Mouse (Mus musculus) macrophage (primary cell): ENCODE results near the gene Dlgap4. TPM values are rescaled to one million over a fixed set of nuclear protein-coding genes. Genes with fewer than 3 reads are reported as not detected.

Experiments used
- H3K27ac ChIP-seq: fragments of 350-480 bp; formaldehyde crosslinking; 2 replicates; pipeline ENCODE4 v1.9.0; 2021
- H3K36me3 ChIP-seq: fragments of 350-480 bp; formaldehyde crosslinking; 2 replicates; pipeline ENCODE4 v1.9.0; 2021; ENCODE audit errors: inconsistent target
- H3K4me3 ChIP-seq: fragments of 350-480 bp; formaldehyde crosslinking; 2 replicates; pipeline ENCODE4 v1.9.0; 2021; ENCODE audit errors: inconsistent target
- H3K79me2 ChIP-seq: fragments of 350-480 bp; formaldehyde crosslinking; 2 replicates; pipeline ENCODE4 v1.9.0; 2021; ENCODE audit errors: inconsistent target
- WGBS: methylation state at CpG from one replicate; pipeline ENCODE4 v1.1.7; 2026; ENCODE audit warnings: inconsistent platforms; ENCODE audit not compliant: missing documents; 5-methylcytosine and 5-hydroxymethylcytosine counted together
- polyA plus RNA-seq: library from polyadenylated mRNA; stranded (reverse); fragments of 250-400 nt; gene quantifications from 3 replicates; pipeline ENCODE4 v1.2.4, GENCODE M21; 2018; ENCODE audit warnings: inconsistent platforms

The Dlgap4 gene
- polyA plus RNA-seq, 1 experiment from 2014 or later: 88.0 TPM

- Histone ChIP-seq H3K27ac (no peak overlapping the region), H3K79me2 (no peaks in the 10 kb centered on the region), H3K36me3 (no peaks in the 10 kb centered on the region), H3K4me3 (no peak overlapping the region)
- 100% methylated on average over 4 of the region's 4 CpGs for WGBS
Observed at GRCm38 (mm10) chr2:156804589-156804988, 191.1 kb downstream of the Dlgap4 start.

GRCm38 (mm10) chr2:156806886-156807285, 193.4 kb downstream of the Dlgap4 start:
- 89% methylated on average over 6 of the region's 6 CpGs for WGBS
- H3K79me2 ChIP-seq: no peaks in the 10 kb centered on the region
- no peak overlapping the region for H3K27ac ChIP-seq
- no peak overlapping the region for H3K4me3 ChIP-seq
- no peaks in the 10 kb centered on the region for H3K36me3 ChIP-seq

- WGBS: 5% methylated on average over 2 of the region's 2 CpGs
- H3K79me2 ChIP-seq: no peaks in the 10 kb centered on the region
- no peak overlapping the region for H3K4me3 ChIP-seq
- H3K36me3 ChIP-seq: no peaks in the 10 kb centered on the region
- H3K27ac ChIP-seq: no peak overlapping the region
Observed at GRCm38 (mm10) chr2:156809579-156809978, 196.1 kb downstream of the Dlgap4 start.

DNA sequence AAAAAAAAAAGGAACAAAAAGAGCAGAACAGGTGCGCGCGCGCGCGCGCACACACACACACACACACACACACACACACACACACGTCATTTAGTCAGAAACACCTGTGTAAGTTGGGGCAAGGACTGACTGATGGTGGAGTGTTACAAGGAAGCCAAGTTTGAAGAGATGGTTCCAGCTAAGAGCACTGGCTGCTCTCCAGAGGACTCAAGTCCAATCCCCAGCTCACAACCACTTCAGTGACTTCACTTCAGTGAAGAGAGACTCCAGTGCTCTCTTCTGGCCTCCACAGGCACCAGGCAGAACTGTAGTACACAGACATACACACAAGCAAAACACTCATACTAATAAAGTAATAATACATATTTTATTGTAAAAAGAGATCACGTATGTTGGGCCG, 197.2 kb downstream of the Dlgap4 start:
- WGBS: 93% methylated on average over 3 of the region's 10 CpGs
- no peaks in the 10 kb centered on the region for H3K36me3 ChIP-seq
- H3K79me2 ChIP-seq: no peaks in the 10 kb centered on the region
- H3K4me3 ChIP-seq: no peak overlapping the region
- H3K27ac ChIP-seq: no peak overlapping the region

DNA sequence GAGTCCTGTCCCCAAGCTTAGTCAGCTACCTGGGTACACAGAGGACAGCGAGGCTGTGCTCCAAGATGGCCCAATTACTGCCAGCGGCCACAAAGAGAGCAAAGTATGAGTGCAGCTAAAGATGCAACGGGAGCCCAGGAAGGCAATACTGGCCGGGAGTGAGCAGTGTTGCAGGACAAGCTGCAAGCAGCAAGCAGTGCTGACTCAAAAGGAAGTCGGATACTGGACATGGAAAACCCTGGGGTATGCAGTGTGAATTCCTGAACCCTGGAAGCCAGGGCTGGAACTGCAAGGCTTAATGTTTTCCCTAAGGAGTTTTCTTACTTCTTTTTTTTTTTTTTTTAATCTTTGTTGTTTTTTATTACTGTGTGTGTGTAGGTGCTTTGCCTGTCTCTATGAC, 198.1 kb downstream of the Dlgap4 start:
- Histone ChIP-seq H3K79me2 (no peaks in the 10 kb centered on the region), H3K27ac (no peak overlapping the region), H3K4me3 (no peak overlapping the region), H3K36me3 (no peaks in the 10 kb centered on the region)
- 91% methylated on average over 5 of the region's 5 CpGs for WGBS

Other genes with a start within 250 kb of the Dlgap4 start
- gene Epb41l1, start 192.8 kb upstream of the Dlgap4 start, polyA plus RNA-seq: 52.1 to 100 TPM (median 53.9 TPM) in 3 replicates
- gene Aar2, start 66.1 kb upstream of the Dlgap4 start, polyA plus RNA-seq: 11.6 to 19.9 TPM (median 16.4 TPM) in 3 replicates
- 0.40 TPM in 1 of 3 replicates, not detected in the others for gene Myl9, start 161.7 kb downstream of the Dlgap4 start, polyA plus RNA-seq
- 0.11 to 0.33 TPM in 2 of 3 replicates, not detected in the other for gene Tgif2, start 226.3 kb downstream of the Dlgap4 start, polyA plus RNA-seq
- gene 4930518I15Rik, start 244.2 kb downstream of the Dlgap4 start, polyA plus RNA-seq: 0.72 to 2.6 TPM (median 0.75 TPM) in 3 replicates
- 108 to 213 TPM (median 184 TPM) in 3 replicates for gene Rab5if, start 249.4 kb downstream of the Dlgap4 start, polyA plus RNA-seq